Mouse (Mus musculus) frontal cortex, postnatal 36 days (tissue): ENCODE measurements at regions not wholly inside any gene's neighbourhood (a gene's known extent, or its start where the extent isn't known, plus 50 kb on each side); places are given as distances from the start of the nearest gene placed in this dataset.
A peak's percentile ranks its signal among the peaks of the same experiment; 100 is the strongest.
"Not testable (repeated sequence)": the region's sequence is repeated elsewhere in the genome, so short reads cannot be mapped to it uniquely, and the experiment has no call there.

ENCODE experiments used
- DNase-seq, 2 experiments: peaks; one replicate each; pipeline ENCODE4 v3.0.0; 2022; ENCODE audit warnings: low spot score in 2 of 2

- DNase-seq, result no peak
These were observed 135.7 kb upstream of the Tlr4 start for GRCm38 (mm10) chr4:66691598-66692220.

- DNase-seq, result no peak
These were observed 133.3 kb upstream of the Tlr4 start for GRCm38 (mm10) chr4:66693982-66694578.

GRCm38 (mm10) chr4:66715821-66716760 is 111.3 kb upstream of the Tlr4 start:
- DNase-seq, result no peak

DNA sequence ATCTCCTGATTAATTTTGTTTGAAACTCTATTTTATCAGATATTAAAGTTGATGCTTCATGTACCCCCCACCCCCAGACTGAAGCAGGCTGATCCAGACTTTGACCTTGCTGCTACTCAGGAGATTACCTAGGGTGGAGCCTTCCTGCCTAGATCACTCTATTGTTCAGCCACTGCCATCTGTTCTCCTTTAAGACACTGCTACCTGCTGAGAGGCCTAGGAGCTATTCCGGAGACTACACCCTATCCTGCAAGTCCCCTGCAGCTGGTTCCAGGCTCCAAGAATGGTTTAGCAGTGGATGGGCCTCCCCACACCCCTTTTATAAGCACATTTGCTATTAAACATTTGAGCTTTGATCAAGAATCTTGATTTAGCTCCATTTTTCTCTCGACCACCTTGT is 90.0 kb upstream of the Tlr4 start:
- DNase-seq, result no peak

- not testable (repeated sequence) for DNase-seq
These were observed 84.0 kb upstream of the Tlr4 start for GRCm38 (mm10) chr4:66743421-66743820.

DNA sequence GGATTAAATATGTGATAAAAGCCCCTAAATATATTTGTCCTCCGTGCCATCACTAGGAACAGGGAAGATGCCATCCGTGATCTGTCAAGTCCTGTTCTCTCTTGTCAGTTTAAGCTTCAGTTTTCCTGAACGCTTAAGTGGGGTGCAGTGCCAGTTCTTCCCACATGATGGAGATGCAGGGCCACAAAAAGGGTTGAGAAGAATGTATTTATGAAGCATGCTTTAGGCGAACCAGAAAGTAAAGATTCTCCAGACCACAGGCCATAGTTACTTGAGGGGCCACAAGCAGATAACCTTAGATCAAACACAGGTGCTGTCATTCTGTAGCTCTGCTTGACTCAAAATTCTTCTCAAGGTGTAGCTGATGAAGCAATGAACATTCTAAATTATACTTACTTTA is 58.6 kb upstream of the Tlr4 start:
- DNase-seq, result peak; percentile 61 to 82
